Mouse (Mus musculus) cortical plate, adult 2 months (tissue): ENCODE measurements around the gene Eif2b2. TPM values are rescaled to one million over a fixed set of nuclear protein-coding genes. Genes with fewer than 3 reads are reported as not detected.

Experiments
- H3K27ac ChIP-seq: fragments of 200-500 bp; 2 replicates; pipeline ENCODE4 v1.5.1; 2012; ENCODE audit warnings: low read length, control low read depth, inconsistent platforms; ENCODE audit not compliant: insufficient read depth
- H3K4me1 ChIP-seq: fragments of 200-500 bp; 2 replicates; pipeline ENCODE4 v1.6.1; 2011; ENCODE audit warnings: low read length; ENCODE audit not compliant: control insufficient read depth, insufficient read depth
- H3K4me3 ChIP-seq: fragments of 200-500 bp; 2 replicates; pipeline ENCODE4 v1.5.1; 2011; ENCODE audit warnings: mild to moderate bottlenecking, low read length, control low read depth; ENCODE audit not compliant: insufficient read depth
- CTCF ChIP-seq: fragments of 200-500 bp; IDR thresholded peaks from 2 replicates; pipeline ENCODE4 v1.5.1; 2011; ENCODE audit warnings: mild to moderate bottlenecking, control low read depth, low read length; ENCODE audit not compliant: insufficient read depth; ENCODE audit errors: extremely low read depth
- POLR2A ChIP-seq: fragments of 200-500 bp; IDR thresholded peaks from 2 replicates; pipeline ENCODE4 v1.6.1; 2011; ENCODE audit warnings: mild to moderate bottlenecking, low read length, control low read depth; ENCODE audit not compliant: insufficient read depth; ENCODE audit errors: extremely low read depth
- polyA plus RNA-seq: library from polyadenylated mRNA; depleted of rRNA; stranded (reverse); fragments of >200 nt; gene quantifications from 2 replicates; pipeline ENCODE4 v1.2.3, GENCODE M21; 2012

The Eif2b2 gene
- polyA plus RNA-seq, 1 experiment: 101 TPM

DNA sequence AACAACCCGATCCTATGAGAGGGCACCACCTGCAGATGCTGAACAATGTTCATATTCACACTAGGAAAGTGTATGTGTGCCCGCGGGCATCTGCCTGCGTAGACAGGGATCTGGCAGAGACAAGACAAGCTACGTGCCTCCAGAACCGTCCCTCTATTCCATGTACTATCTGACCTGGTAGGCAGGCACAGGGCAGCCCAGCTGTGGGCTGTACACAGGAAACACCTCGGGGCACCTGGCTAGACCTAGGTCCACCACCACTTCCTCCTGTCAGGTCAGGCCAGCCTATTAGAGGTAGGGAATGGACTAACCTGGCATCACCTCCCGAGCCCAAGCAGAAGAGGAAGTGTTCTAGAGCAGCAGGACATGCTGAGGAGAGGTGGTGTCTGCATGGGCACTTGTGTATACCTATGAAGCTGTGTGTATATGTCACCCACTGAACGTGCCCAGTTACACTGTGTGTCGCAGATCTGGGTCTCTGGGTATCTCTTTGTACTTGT is 41.5 kb upstream of the Eif2b2 start, which contains the start of gene Pgf:
Pgf (minus strand) TSS at position 51 of the 500 bp plus-strand sequence.
- TF ChIP-seq POLR2A: no peak
- no peak within 1 kb of the TSS for H3K27ac ChIP-seq
- no peaks in the 10 kb centered on the region for H3K4me1 ChIP-seq
- H3K4me3 ChIP-seq: no peak within 1 kb of the TSS; the same call in 1 of the 2 replicates

GRCm38 (mm10) chr12:85178294-85178693 is 41.0 kb upstream of the Eif2b2 start:
- Histone ChIP-seq H3K4me3 (no peak overlapping the region), H3K27ac (no peak overlapping the region), H3K4me1 (no peaks in the 10 kb centered on the region)
- TF ChIP-seq CTCF: no peak
- TF ChIP-seq POLR2A: no peak

DNA sequence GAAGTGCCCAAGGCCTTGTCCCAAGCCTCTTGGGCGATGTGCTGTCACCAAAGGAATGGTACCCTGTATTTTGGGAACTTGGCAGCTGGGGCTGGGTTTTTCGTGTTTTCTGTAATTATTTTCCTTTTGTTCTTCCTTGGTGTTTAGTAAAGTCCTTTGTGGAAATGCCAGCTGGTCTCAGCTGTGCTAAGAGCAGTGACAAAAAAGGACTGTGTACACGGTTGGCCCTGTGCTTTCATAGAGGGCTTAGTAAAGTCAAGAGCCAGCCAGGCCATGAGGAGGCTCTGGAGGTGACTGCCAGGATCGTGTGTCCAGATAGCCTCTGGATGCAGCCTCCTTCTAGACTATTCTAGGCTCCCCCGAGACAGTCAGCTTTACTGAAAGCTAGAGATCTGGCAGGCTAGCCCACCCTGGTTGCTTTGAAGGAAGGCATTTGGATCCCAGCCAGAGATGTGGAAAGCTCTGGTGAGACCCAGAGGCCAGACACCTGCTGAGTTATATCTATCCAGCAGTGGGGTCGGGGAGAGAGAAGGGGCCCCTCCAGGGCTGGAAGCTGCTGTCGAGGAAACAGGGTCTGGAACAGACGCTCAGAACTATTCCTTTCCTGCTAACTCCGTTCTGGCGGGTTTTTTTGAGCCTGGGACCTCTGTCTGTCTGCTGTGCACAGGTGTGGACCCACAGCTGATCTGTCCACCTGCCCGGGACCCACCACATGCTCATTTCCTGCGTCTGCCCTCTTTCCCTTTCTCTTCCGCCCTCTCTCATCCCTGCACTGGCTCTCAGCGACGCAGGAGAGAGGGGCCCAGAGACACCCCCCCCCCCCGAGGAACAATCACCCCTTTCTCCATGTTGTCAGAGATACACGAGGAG is 37.6 kb upstream of the Eif2b2 start:
- Histone ChIP-seq H3K27ac (no peak overlapping the region), H3K4me3 (no peak overlapping the region), H3K4me1 (no peaks in the 10 kb centered on the region)
- TF ChIP-seq POLR2A (no peak), CTCF (no peak)

GRCm38 (mm10) chr12:85182345-85182643 is 37.0 kb upstream of the Eif2b2 start:
- no peak for TF ChIP-seq CTCF
- Histone ChIP-seq H3K4me3 (no peak overlapping the region), H3K4me1 (no peaks in the 10 kb centered on the region), H3K27ac (no peak overlapping the region)

GRCm38 (mm10) chr12:85182898-85183297 is 36.4 kb upstream of the Eif2b2 start:
- no peak overlapping the region for H3K4me3 ChIP-seq
- no peaks in the 10 kb centered on the region for H3K4me1 ChIP-seq
- H3K27ac ChIP-seq: no peak overlapping the region
- TF ChIP-seq CTCF (no peak), POLR2A (no peak)

DNA sequence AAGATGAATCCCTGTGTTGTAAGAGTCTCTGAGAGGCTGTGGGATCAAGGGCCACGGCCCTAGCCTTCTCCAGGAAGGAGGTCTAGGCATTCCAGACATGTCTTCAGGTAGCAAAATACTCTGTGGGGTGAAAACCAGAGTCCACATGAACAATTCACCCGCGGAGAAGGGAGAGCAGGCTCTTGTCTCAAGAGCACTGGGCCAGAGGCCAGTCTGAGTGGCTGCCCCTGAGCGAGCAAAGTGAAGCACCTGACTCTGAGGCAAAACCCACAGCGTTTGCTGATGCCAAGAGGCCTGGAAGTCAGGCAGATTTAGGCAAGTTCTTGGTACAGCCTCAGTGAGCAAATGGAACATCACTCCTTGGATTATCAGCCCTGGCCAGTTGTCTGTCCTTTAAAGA is 35.2 kb upstream of the Eif2b2 start:
- no peak for TF ChIP-seq CTCF
- TF ChIP-seq POLR2A: no peak
- Histone ChIP-seq H3K27ac (no peak overlapping the region), H3K4me3 (no peak overlapping the region), H3K4me1 (no peaks in the 10 kb centered on the region)

DNA sequence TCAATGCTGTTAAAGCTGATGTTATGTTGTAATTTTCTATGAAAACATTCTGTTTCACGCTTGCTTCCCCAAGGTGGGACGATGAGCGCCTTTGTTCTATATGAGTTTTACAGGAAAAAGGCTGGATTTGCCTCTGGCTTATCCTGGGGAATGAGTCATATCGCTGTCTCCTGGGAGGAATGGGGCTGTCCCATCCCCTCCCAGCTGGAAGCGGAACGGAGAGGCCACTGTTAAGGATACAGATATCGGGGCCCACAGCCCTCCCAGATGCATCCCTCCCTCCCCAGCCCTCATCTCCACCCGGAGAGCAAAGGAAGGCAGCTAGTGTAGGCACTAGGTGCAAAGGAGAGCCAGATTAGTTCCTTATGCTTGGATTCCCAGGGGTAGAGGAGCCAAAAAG is 33.5 kb upstream of the Eif2b2 start:
- no peak for TF ChIP-seq CTCF
- Histone ChIP-seq H3K4me1 (no peaks in the 10 kb centered on the region), H3K27ac (no peak overlapping the region), H3K4me3 (no peak overlapping the region)

- H3K4me3 ChIP-seq: no peak overlapping the region
- no peak overlapping the region for H3K27ac ChIP-seq
- TF ChIP-seq POLR2A: no peak
- TF ChIP-seq CTCF: no peak
- no peaks in the 10 kb centered on the region for H3K4me1 ChIP-seq
Measured at GRCm38 (mm10) chr12:85186361-85186760, 32.9 kb upstream of the Eif2b2 start.

DNA sequence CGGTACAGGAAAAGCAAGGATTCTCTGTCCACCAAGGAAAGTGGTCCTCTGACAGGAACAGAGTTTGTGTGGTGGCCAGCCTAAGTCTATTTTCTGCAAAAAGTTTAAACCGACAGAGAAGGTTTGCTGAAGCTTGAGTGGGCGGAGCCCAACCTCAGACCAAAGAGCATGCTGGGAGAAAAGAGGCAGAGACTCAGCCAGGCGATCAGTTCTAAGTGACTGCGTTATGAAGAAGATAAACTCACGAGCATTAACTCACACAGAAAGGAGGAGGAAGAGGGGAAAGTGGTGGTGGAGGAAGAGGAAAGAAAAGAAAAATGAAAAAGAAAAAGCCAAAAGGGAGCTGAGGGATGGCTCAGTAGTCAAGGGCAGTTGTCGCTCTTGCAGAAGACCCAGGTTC is 29.0 kb upstream of the Eif2b2 start:
- H3K4me3 ChIP-seq: no peak overlapping the region
- H3K4me1 ChIP-seq: no peaks in the 10 kb centered on the region
- no peak overlapping the region for H3K27ac ChIP-seq
- TF ChIP-seq POLR2A (no peak), CTCF (no peak)

- TF ChIP-seq CTCF (no peak), POLR2A (no peak)
- Histone ChIP-seq H3K4me1 (no peaks in the 10 kb centered on the region), H3K27ac (no peak overlapping the region), H3K4me3 (no peak overlapping the region)
Measured at GRCm38 (mm10) chr12:85192461-85193108, 26.7 kb upstream of the Eif2b2 start.
